Mouse (Mus musculus): ENCODE measurements around the gene Gpr27. TPM values are rescaled to one million over a fixed set of nuclear protein-coding genes. Genes with fewer than 3 reads are reported as not detected.

The Gpr27 gene
- not detected for polyA plus RNA-seq (2017; shearing (Covaris generic))

GRCm38 (mm10) chr6:99692206-99692915 lies at the start of gene Gpr27:
Gpr27 (plus strand) TSS chr6:99692679.

GRCm38 (mm10) chr6:99666318-99667171 lies 25.9 kb upstream of the Gpr27 start, which contains the start of the genes Eif4e3 and Gm20696:
Eif4e3 (minus strand) TSS chr6:99666771.
Gm20696 (minus strand) TSS chr6:99666797.

GRCm38 (mm10) chr6:99725971-99726561 lies 33.6 kb downstream of the Gpr27 start, which contains the start of gene Prok2:
Prok2 (minus strand) TSS chr6:99726392.

Other genes with a start within 250 kb of the Gpr27 start
- 316 TPM for gene Foxp1, start 170.0 kb upstream of the Gpr27 start, polyA plus RNA-seq (2017; shearing (Covaris generic))
- gene Eif4e3, start 25.9 kb upstream of the Gpr27 start, polyA plus RNA-seq (2017; shearing (Covaris generic)), result 30.5 TPM
- gene Gm20696, start 25.9 kb upstream of the Gpr27 start, polyA plus RNA-seq (2017; shearing (Covaris generic)), result 13.3 TPM
- gene Prok2, start 33.7 kb downstream of the Gpr27 start, polyA plus RNA-seq (2017; shearing (Covaris generic)), result not detected

All from activated CD4-positive, CD25-positive, alpha-beta regulatory T cell, adult 9 weeks (primary cell).